Mouse (Mus musculus): Measurements from ENCODE around the gene Kcnk6. TPM values are rescaled to one million over a fixed set of nuclear protein-coding genes. Genes with fewer than 3 reads are reported as not detected.
A peak's percentile ranks its signal among the peaks of the same experiment; 100 is the strongest.

Gene Kcnk6
- polyA plus RNA-seq, 1 experiment from 2014 or later: 0.43 TPM

DNA sequence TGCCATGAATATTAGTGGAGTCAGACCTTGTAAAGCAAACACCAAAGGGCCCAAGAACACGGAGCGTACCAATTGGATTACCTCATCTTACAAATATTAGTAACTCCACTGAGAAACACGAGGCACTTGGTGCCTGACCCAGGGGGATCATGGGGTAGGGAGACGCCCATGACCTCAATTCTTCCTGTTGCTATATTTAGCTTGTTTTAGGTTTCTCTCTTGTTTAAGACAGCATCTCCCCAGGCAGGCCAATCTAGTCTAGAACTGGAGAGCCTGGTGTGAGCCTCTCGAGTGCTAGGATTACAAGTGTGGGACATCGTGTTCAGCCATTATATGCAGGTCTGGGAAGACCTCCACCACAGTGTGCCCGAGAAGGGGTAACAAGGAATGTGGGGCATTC lies 53.0 kb downstream of the Kcnk6 start:
- H3K4me3 ChIP-seq (replicated peaks): peak overlapping the region; percentile 83
- peaks cover 18% of the 10 kb centered on the region for H3K4me1 ChIP-seq
- H3K36me3 ChIP-seq (replicated peaks): peaks cover 23% of the 10 kb centered on the region
- peaks cover 6% of the 10 kb centered on the region for H3K27me3 ChIP-seq
- ATAC-seq (ENCODE audit: low FRiP score): no peak
- H3K4me2 ChIP-seq: peak overlapping the region; percentile 86
- 64% methylated on average over 7 of the region's 7 CpGs for WGBS
- H3K27ac ChIP-seq: no peak overlapping the region
- H3K9ac ChIP-seq: peak overlapping the region; percentile 86
- no peaks in the 10 kb centered on the region for H3K9me3 ChIP-seq

DNA sequence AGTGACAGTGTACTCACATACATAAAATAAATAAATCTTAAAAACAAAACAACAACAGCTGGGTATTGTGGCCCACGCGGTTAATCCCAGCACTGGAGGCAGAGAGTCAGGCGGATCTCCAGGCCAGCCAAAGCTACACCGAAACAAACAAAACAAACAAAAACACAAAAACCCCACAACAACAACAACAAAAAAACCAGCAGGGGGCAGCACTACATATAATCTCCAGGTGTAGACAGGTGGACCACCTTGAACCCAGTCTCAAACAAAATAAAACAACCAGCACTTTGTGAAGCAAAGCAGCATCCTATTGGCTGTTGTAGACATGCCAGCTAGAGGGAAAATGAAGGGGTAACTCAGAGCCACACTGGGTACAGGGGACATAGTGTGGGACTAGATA lies 54.2 kb downstream of the Kcnk6 start:
- Histone ChIP-seq H3K4me1 (peaks cover 18% of the 10 kb centered on the region), H3K36me3 (replicated peaks) (peaks cover 32% of the 10 kb centered on the region), H3K4me3 (replicated peaks) (no peak overlapping the region), H3K9me3 (no peaks in the 10 kb centered on the region), H3K27ac (no peak overlapping the region), H3K9ac (no peak overlapping the region), H3K4me2 (no peak overlapping the region), H3K27me3 (peaks cover 18% of the 10 kb centered on the region)
- no peak for ATAC-seq (ENCODE audit: low FRiP score)
- 83% methylated on average over 4 of the region's 4 CpGs for WGBS

DNA sequence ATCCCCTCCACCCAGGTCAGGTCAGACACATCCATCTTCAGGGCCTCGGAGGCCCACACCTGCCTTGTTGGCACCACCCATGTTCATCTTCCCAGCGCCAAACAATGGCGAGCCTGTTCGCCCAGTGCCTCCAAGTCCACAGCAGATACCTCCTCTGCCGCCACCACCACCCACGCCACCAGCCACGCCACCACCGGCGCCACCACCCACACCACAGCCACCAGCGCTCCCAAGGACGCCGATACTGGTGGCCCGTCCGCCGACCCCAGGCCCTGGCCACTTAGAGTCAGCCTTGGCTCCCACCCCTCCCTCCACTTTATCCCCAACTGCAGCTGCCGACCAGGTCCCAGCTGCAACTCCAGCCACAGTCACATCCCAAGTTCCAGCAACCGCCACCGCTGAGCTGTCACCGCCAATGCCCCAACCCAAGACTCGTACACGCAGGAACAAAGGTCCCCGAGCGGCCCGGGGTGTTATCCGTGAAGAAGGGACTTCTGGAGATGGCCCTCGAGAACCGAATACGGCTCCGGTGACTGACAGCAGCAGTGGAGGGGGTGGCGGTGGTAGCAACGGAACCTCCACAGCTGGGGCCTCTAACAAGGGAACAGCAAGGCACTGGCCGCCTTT lies 59.8 kb downstream of the Kcnk6 start:
- WGBS: 37% methylated on average over 30 of the region's 32 CpGs
- peaks cover 56% of the 10 kb centered on the region for H3K27me3 ChIP-seq
- peak overlapping the region; percentile 5; the same call in 1 of the 2 replicates for H3K4me3 ChIP-seq (replicated peaks)
- H3K9me3 ChIP-seq: no peaks in the 10 kb centered on the region
- no peak for ATAC-seq (ENCODE audit: low FRiP score)
- H3K9ac ChIP-seq: no peak overlapping the region
- peaks cover 32% of the 10 kb centered on the region for H3K36me3 ChIP-seq (replicated peaks)
- H3K4me2 ChIP-seq: no peak overlapping the region
- no peak overlapping the region for H3K27ac ChIP-seq
- H3K4me1 ChIP-seq: peaks cover 47% of the 10 kb centered on the region

Other genes with a start within 250 kb of the Kcnk6 start
- 3.6 and 4.8 TPM in 2 replicates for gene Ryr1, start 107.3 kb downstream of the Kcnk6 start, polyA plus RNA-seq (2016; fragmentation: Nextera tagmentation; extraction: Ambion mirVana)
- 0.34 and 0.58 TPM in 2 replicates for gene Rasgrp4, start 97.7 kb downstream of the Kcnk6 start, polyA plus RNA-seq (2016; fragmentation: Nextera tagmentation; extraction: Ambion mirVana)
- gene Fam98c, start 76.3 kb downstream of the Kcnk6 start, polyA plus RNA-seq (2016; fragmentation: Nextera tagmentation; extraction: Ambion mirVana): 16.4 and 17.7 TPM in 2 replicates
- gene Ggn, start 62.3 kb downstream of the Kcnk6 start, polyA plus RNA-seq (2016; fragmentation: Nextera tagmentation; extraction: Ambion mirVana): 0.57 and 1.2 TPM in 2 replicates
- gene Spred3, start 62.1 kb downstream of the Kcnk6 start, polyA plus RNA-seq (2016; fragmentation: Nextera tagmentation; extraction: Ambion mirVana): 7.9 and 8.3 TPM in 2 replicates
- gene Psmd8, start 51.8 kb downstream of the Kcnk6 start, polyA plus RNA-seq (2016; fragmentation: Nextera tagmentation; extraction: Ambion mirVana): 283 and 293 TPM in 2 replicates
- gene Catsperg1, start 18.5 kb downstream of the Kcnk6 start, polyA plus RNA-seq (2016; fragmentation: Nextera tagmentation; extraction: Ambion mirVana): 0.78 and 0.87 TPM in 2 replicates
- gene Yif1b, start 5.8 kb upstream of the Kcnk6 start, polyA plus RNA-seq (2016; fragmentation: Nextera tagmentation; extraction: Ambion mirVana): 70.3 and 73.8 TPM in 2 replicates
- 0.76 and 1.4 TPM in 2 replicates for gene 2200002D01Rik, start 16.0 kb upstream of the Kcnk6 start, polyA plus RNA-seq (2016; fragmentation: Nextera tagmentation; extraction: Ambion mirVana)
- gene Spint2, start 49.4 kb upstream of the Kcnk6 start, polyA plus RNA-seq (2016; fragmentation: Nextera tagmentation; extraction: Ambion mirVana): 42.2 and 45.0 TPM in 2 replicates
- gene Ppp1r14a, start 56.8 kb upstream of the Kcnk6 start, polyA plus RNA-seq (2016; fragmentation: Nextera tagmentation; extraction: Ambion mirVana): 14.8 and 16.5 TPM in 2 replicates
- 118 and 147 TPM in 2 replicates for gene Dpf1, start 71.4 kb upstream of the Kcnk6 start, polyA plus RNA-seq (2016; fragmentation: Nextera tagmentation; extraction: Ambion mirVana)

All from forebrain, embryonic 12.5 days (tissue).